Comparison of ENCODE assay signal across 8 mouse cellular contexts in genomic region chrX:100494068-100494978, GRCm38 (mm10). TPM values are rescaled to one million over a fixed set of nuclear protein-coding genes. Genes with fewer than 3 reads are reported as not detected.
DNase-seq lines count a peak whose midpoint lies in the region; ATAC-seq and TF ChIP-seq lines count a peak whose summit lies in the region.

TSS of gene Igbp1 (plus strand) at chrX:100494291.

- H3K9me3 ChIP-seq in megakaryocyte, embryonic 14.5 days, result no peaks in the 10 kb centered on the region

- peak; percentile 97 for ATAC-seq in activated CD4-positive, CD25-positive, alpha-beta regulatory T cell, adult 4 months

- 0 out of 2 replicates have a peak, but pooled peaks have one; percentile 18 for TF ChIP-seq POLR2A in cortical plate, adult 2 months (IDR thresholded peaks at IDR 0.05; ENCODE audit: extremely low read depth, insufficient read depth, low read length)

- TF ChIP-seq CTCF in cortical plate, adult 2 months (IDR thresholded peaks at IDR 0.05; ENCODE audit: extremely low read depth, insufficient read depth, low read length), result no peak

- H3K36me3 ChIP-seq in megakaryocyte, embryonic 14.5 days (replicated peaks; ENCODE audit: low read length), result peaks cover 32% of the 10 kb centered on the region

- H3K27me3 ChIP-seq in megakaryocyte, embryonic 14.5 days (replicated peaks), result peaks cover 13% of the 10 kb centered on the region

- no peak within 1 kb of the TSS for H3K27ac ChIP-seq in cortical plate, adult 2 months (ENCODE audit: insufficient read depth, low read length)

- no peaks in the 10 kb centered on the region for H3K4me1 ChIP-seq in cortical plate, adult 2 months (ENCODE audit: control insufficient read depth, insufficient read depth, low read length)
- 0 out of 2 replicates have a peak, but pooled peaks cover 14% of the 10 kb centered on the region for H3K4me1 ChIP-seq in megakaryocyte, embryonic 14.5 days

- peak; percentile 64 to 69 for DNase-seq in gastrocnemius, adult 8-10 months (ENCODE audit: low spot score in 2 of 2)
- DNase-seq in hindlimb bud, embryonic 11.5 days (ENCODE audit: extremely low spot score, low read depth, low spot score), result peak; percentile 52
- peak; percentile 32 to 82 for DNase-seq in left cerebral cortex, adult 8-10 months (ENCODE audit: low spot score in 2 of 2)
- DNase-seq in right cerebral cortex, postnatal 10 days (ENCODE audit: low spot score in 2 of 2), result peak; percentile 88 to 92
- DNase-seq in urinary bladder, postnatal 25 days (ENCODE audit: low spot score), result peak; percentile 51

- peak within 1 kb of the TSS; percentile 82 for H3K4me3 ChIP-seq in cortical plate, adult 2 months (ENCODE audit: insufficient read depth, low read length)
- peak within 1 kb of the TSS; percentile 94 for H3K4me3 ChIP-seq in megakaryocyte, embryonic 14.5 days (replicated peaks)

RNA-seq across cellular contexts. Expression of gene Igbp1, which starts in this region (rescaled TPM):
- polyA plus RNA-seq in activated CD4-positive, CD25-positive, alpha-beta regulatory T cell, adult 4 months (2017; shearing (Covaris generic)), result 100 to 1,000 TPM in 1 of 2 experiments, 10 to 100 TPM in 1; 94.8 to 103 TPM
- polyA plus RNA-seq in cortical plate, adult 2 months (2012; rRNA removed), result 42.9 and 46.0 TPM in 2 replicates
- total RNA-seq in gastrocnemius, adult 8-10 months (2022), result 10 to 100 TPM; 36.1 to 41.6 (median 38.7) TPM
- 10 to 100 TPM; 37.1 to 41.5 (median 39.7) TPM for total RNA-seq in left cerebral cortex, adult 8-10 months (2022)
- 1.5 and 30.6 TPM in 2 replicates for polyA plus RNA-seq in megakaryocyte, embryonic 14.5 days (2012; ENCODE audit: insufficient read depth, low replicate concordance)
